Mouse (Mus musculus) Patski (cell line): Measurements from ENCODE around the gene Slc31a1. TPM values are rescaled to one million over a fixed set of nuclear protein-coding genes. Genes with fewer than 3 reads are reported as not detected.

Experiments
- ATAC-seq: fragments of 100-300 bp; one replicate; pipeline ENCODE4 v1.8.0; 2021
- CTCF ChIA-PET: fragments of 350-600 bp; sonication (Branson Sonifier 250); formaldehyde crosslinking; loops from one replicate; lab custom pipeline; 2022; ENCODE audit warnings: inconsistent platforms; lab: Charles Lee
- POLR2A ChIA-PET: fragments of 350-600 bp; sonication (Branson Sonifier 250); formaldehyde crosslinking; loops from one replicate; lab custom pipeline; 2022; ENCODE audit warnings: antibody characterized with exemption, inconsistent platforms; lab: Charles Lee
- DNase-seq: peaks from one replicate; pipeline ENCODE4 v3.0.0-alpha.2; 2011; ENCODE audit warnings: low read depth, low spot score
- H3K27me3 ChIP-seq: fragments of 371-371 bp; one replicate; pipeline ENCODE4 v1.5.1; 2021
- CTCF ChIP-seq: fragments of 100-300 bp; IDR thresholded peaks from one replicate; pipeline ENCODE4 v1.5.1; 2021
- in situ Hi-C: fragments of 300-500 bp; cut with MboI; formaldehyde crosslinking; loops from 3 replicates; pipeline ENCODE4 v1.11.1; 2018; ENCODE audit warnings: low pct_unique_long_range_greater_than_20kb, mixed read lengths
- polyA plus RNA-seq: library from polyadenylated mRNA; unstranded; gene quantifications from one replicate; pipeline ENCODE4 v1.2.3, GENCODE M21; 2021

Gene Slc31a1
- 36.8 TPM for polyA plus RNA-seq

- DNase-seq (peak; percentile 95), ATAC-seq (peak; percentile 98)
- in situ Hi-C loops: no loop called here
- ChIA-PET POLR2A (no interaction called here), CTCF (interaction anchor here (1.3 to 3.3 kb wide), 3 partner anchors 10 to 47 kb away, joined by 3 to 10 read pairs (median 6); partner anchors contain the start of genes Cdc26 and Prpf4)
- no peak for TF ChIP-seq CTCF
- H3K27me3 ChIP-seq: no peaks in the 10 kb centered on the region
Observed at GRCm38 (mm10) chr4:62360088-62360804, at the start of gene Slc31a1, which contains the start of gene Fkbp15. Gene Slc31a1 (plus strand): TSS chr4:62360727. Gene Fkbp15 (minus strand): TSS chr4:62360548.

GRCm38 (mm10) chr4:62312821-62313220, 47.7 kb upstream of the Slc31a1 start:
- DNase-seq (no peak), ATAC-seq (no peak)
- ChIA-PET POLR2A (no interaction called here), CTCF (no interaction called here)
- no peaks in the 10 kb centered on the region for H3K27me3 ChIP-seq
- in situ Hi-C loops: no loop called here
- no peak for TF ChIP-seq CTCF

- CTCF ChIA-PET: no interaction called here
Observed at GRCm38 (mm10) chr4:62313641-62314211, 46.8 kb upstream of the Slc31a1 start.

GRCm38 (mm10) chr4:62314516-62314915, 46.0 kb upstream of the Slc31a1 start:
- ATAC-seq (no peak), DNase-seq (no peak)
- no peaks in the 10 kb centered on the region for H3K27me3 ChIP-seq
- POLR2A ChIA-PET: no interaction called here
- CTCF ChIA-PET: no interaction called here
- in situ Hi-C loops: no loop called here
- TF ChIP-seq CTCF: no peak

More at GRCm38 (mm10) chr4:62313641-62314211, 46.8 kb upstream of the Slc31a1 start:
- in situ Hi-C loops: no loop called here
- no peak for TF ChIP-seq CTCF
- POLR2A ChIA-PET: no interaction called here
- DNase-seq (peak; percentile 27), ATAC-seq (peak; percentile 76)
- no peaks in the 10 kb centered on the region for H3K27me3 ChIP-seq

GRCm38 (mm10) chr4:62316456-62316855, 44.1 kb upstream of the Slc31a1 start:
- ChIA-PET CTCF (interaction anchor here (1.5 to 4.2 kb wide), 2 partner anchors 10 to 23 kb away, joined by 3 to 10 read pairs; no protein-coding TSS in a partner anchor), POLR2A (no interaction called here)
- no peak for DNase-seq
- in situ Hi-C loops: no loop called here
- no peaks in the 10 kb centered on the region for H3K27me3 ChIP-seq
- no peak for ATAC-seq
- no peak for TF ChIP-seq CTCF

GRCm38 (mm10) chr4:62318294-62318693, 42.2 kb upstream of the Slc31a1 start:
- H3K27me3 ChIP-seq: no peaks in the 10 kb centered on the region
- no peak for TF ChIP-seq CTCF
- CTCF ChIA-PET: interaction anchor here (1.2 to 4.2 kb wide), 2 partner anchors 12 to 15 kb away, joined by 3 to 10 read pairs; no protein-coding TSS in a partner anchor
- ATAC-seq: no peak
- DNase-seq: peak; percentile 37
- POLR2A ChIA-PET: no interaction called here
- in situ Hi-C loops: no loop called here

GRCm38 (mm10) chr4:62322684-62323083, 37.8 kb upstream of the Slc31a1 start:
- ChIA-PET POLR2A (no interaction called here), CTCF (no interaction called here)
- in situ Hi-C loops: no loop called here
- no peaks in the 10 kb centered on the region for H3K27me3 ChIP-seq
- TF ChIP-seq CTCF: no peak
- ATAC-seq (no peak), DNase-seq (no peak)

GRCm38 (mm10) chr4:62326111-62326510, 34.4 kb upstream of the Slc31a1 start:
- ChIA-PET POLR2A (no interaction called here), CTCF (no interaction called here)
- TF ChIP-seq CTCF: no peak
- H3K27me3 ChIP-seq: no peaks in the 10 kb centered on the region
- ATAC-seq (no peak), DNase-seq (no peak)
- in situ Hi-C loops: no loop called here

GRCm38 (mm10) chr4:62328941-62329660, 31.4 kb upstream of the Slc31a1 start:
- no peaks in the 10 kb centered on the region for H3K27me3 ChIP-seq
- ATAC-seq (no peak), DNase-seq (no peak)
- no peak for TF ChIP-seq CTCF
- POLR2A ChIA-PET: no interaction called here
- CTCF ChIA-PET: interaction anchor here (1.3 kb wide), 1 partner anchor 11 kb away, joined by 3 read pairs; no protein-coding TSS in a partner anchor
- in situ Hi-C loops: no loop called here

GRCm38 (mm10) chr4:62331977-62332376, 28.6 kb upstream of the Slc31a1 start:
- no peak for DNase-seq
- in situ Hi-C loops: no loop called here
- ChIA-PET POLR2A (interaction anchor here (0.6 to 0.7 kb wide), 2 partner anchors 24 to 56 kb away, joined by 3 read pairs; no protein-coding TSS in a partner anchor), CTCF (no interaction called here)
- no peaks in the 10 kb centered on the region for H3K27me3 ChIP-seq
- no peak for TF ChIP-seq CTCF
- no peak for ATAC-seq
